Mouse (Mus musculus): ENCODE results near the gene Ttyh3. TPM values are rescaled to one million over a fixed set of nuclear protein-coding genes. Genes with fewer than 3 reads are reported as not detected.

Gene Ttyh3
- polyA plus RNA-seq, 2 experiments = 57.5 to 118 TPM

- H3K9ac ChIP-seq (ENCODE audit: low read depth, low read length, severe bottlenecking) = no peak overlapping the region
- no peak overlapping the region for H3K27ac ChIP-seq (replicated peaks; ENCODE audit: low read depth, low read length)
- H3K4me1 ChIP-seq (ENCODE audit: control insufficient read depth, insufficient read depth, low read length) = no peaks in the 10 kb centered on the region; the same call in 1 of the 2 replicates
- ATAC-seq (ENCODE audit: low FRiP score, low read depth) (no peak), DNase-seq (ENCODE audit: low spot score) (no peak)
- no peak for TF ChIP-seq POLR2A (IDR thresholded peaks at IDR 0.05; ENCODE audit: borderline replicate concordance, extremely low read depth, insufficient read depth, insufficient read length)
- H3K9me3 ChIP-seq (ENCODE audit: control insufficient read depth, low read length) = peaks cover 6% of the 10 kb centered on the region; the same call in 1 of the 2 replicates
- peaks cover 82% of the 10 kb centered on the region for H3K36me3 ChIP-seq (ENCODE audit: control insufficient read depth, insufficient read depth, low read length)
- H3K4me3 ChIP-seq (replicated peaks; ENCODE audit: low read length) = no peak overlapping the region
- 91% methylated on average over 12 of the region's 13 CpGs for WGBS
- no peaks in the 10 kb centered on the region for H3K27me3 ChIP-seq (ENCODE audit: control insufficient read depth, insufficient read depth, low read length)
- no peak overlapping the region for H3K4me2 ChIP-seq (replicated peaks; ENCODE audit: low read depth, low read length, severe bottlenecking)
These were observed 23.9 kb downstream of the Ttyh3 start for GRCm38 (mm10) chr5:140624961-140625360.

DNA sequence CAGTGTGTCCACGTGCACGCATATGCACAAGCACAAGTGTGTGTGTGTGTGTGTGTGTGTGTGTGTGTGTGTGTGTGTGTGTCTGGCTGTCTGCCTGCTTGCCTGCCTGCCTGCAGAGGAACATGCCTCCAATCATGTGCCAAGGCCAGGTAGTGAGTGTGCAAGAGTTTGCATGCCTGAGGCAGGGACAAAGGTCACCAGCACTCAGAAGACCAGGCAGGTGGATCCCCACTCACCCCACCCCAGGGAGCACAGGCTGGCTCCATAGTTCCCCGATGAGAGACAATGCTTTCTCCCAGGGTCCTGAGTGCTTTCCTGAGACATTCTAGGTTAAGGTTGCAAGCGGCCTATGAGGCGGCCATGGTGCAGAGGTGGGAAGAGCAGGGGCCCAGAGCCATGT, 24.6 kb downstream of the Ttyh3 start:
- Histone ChIP-seq H3K4me2 (replicated peaks; ENCODE audit: low read depth, low read length, severe bottlenecking) (no peak overlapping the region), H3K9ac (ENCODE audit: low read depth, low read length, severe bottlenecking) (no peak overlapping the region), H3K9me3 (ENCODE audit: control insufficient read depth, low read length) (peaks cover 6% of the 10 kb centered on the region; the same call in 1 of the 2 replicates), H3K4me1 (ENCODE audit: control insufficient read depth, insufficient read depth, low read length) (no peaks in the 10 kb centered on the region; the same call in 1 of the 2 replicates), H3K36me3 (ENCODE audit: control insufficient read depth, insufficient read depth, low read length) (peaks cover 75% of the 10 kb centered on the region), H3K4me3 (replicated peaks; ENCODE audit: low read length) (no peak overlapping the region), H3K27ac (replicated peaks; ENCODE audit: low read depth, low read length) (no peak overlapping the region), H3K27me3 (ENCODE audit: control insufficient read depth, insufficient read depth, low read length) (no peaks in the 10 kb centered on the region)
- TF ChIP-seq POLR2A (IDR thresholded peaks at IDR 0.05; ENCODE audit: borderline replicate concordance, extremely low read depth, insufficient read depth, insufficient read length) = no peak
- WGBS = 100% methylated on average over 5 of the region's 5 CpGs
- DNase-seq (ENCODE audit: low spot score) (no peak), ATAC-seq (ENCODE audit: low FRiP score, low read depth) (no peak)

- no peak overlapping the region for H3K4me2 ChIP-seq (replicated peaks; ENCODE audit: low read depth, low read length, severe bottlenecking)
- no peak overlapping the region for H3K27ac ChIP-seq (replicated peaks; ENCODE audit: low read depth, low read length)
- 61% methylated on average over 4 of the region's 4 CpGs for WGBS
- ATAC-seq (ENCODE audit: low FRiP score, low read depth) (no peak), DNase-seq (ENCODE audit: low spot score) (no peak)
- no peak overlapping the region for H3K9ac ChIP-seq (ENCODE audit: low read depth, low read length, severe bottlenecking)
- peaks cover 6% of the 10 kb centered on the region; the same call in 1 of the 2 replicates for H3K9me3 ChIP-seq (ENCODE audit: control insufficient read depth, low read length)
- no peak overlapping the region for H3K4me3 ChIP-seq (replicated peaks; ENCODE audit: low read length)
- H3K36me3 ChIP-seq (ENCODE audit: control insufficient read depth, insufficient read depth, low read length) = peaks cover 70% of the 10 kb centered on the region
- H3K4me1 ChIP-seq (ENCODE audit: control insufficient read depth, insufficient read depth, low read length) = no peaks in the 10 kb centered on the region; the same call in 1 of the 2 replicates
- TF ChIP-seq POLR2A (IDR thresholded peaks at IDR 0.05; ENCODE audit: borderline replicate concordance, extremely low read depth, insufficient read depth, insufficient read length) = no peak
- H3K27me3 ChIP-seq (ENCODE audit: control insufficient read depth, insufficient read depth, low read length) = no peaks in the 10 kb centered on the region
These were observed 25.0 kb downstream of the Ttyh3 start for GRCm38 (mm10) chr5:140623791-140624190.

GRCm38 (mm10) chr5:140622978-140623670, 25.7 kb downstream of the Ttyh3 start:
- TF ChIP-seq POLR2A (IDR thresholded peaks at IDR 0.05; ENCODE audit: borderline replicate concordance, extremely low read depth, insufficient read depth, insufficient read length) = no peak
- 91% methylated on average over 22 of the region's 23 CpGs for WGBS
- DNase-seq (ENCODE audit: low spot score) (no peak), ATAC-seq (ENCODE audit: low FRiP score, low read depth) (no peak)
- Histone ChIP-seq H3K27ac (replicated peaks; ENCODE audit: low read depth, low read length) (no peak overlapping the region), H3K9ac (ENCODE audit: low read depth, low read length, severe bottlenecking) (no peak overlapping the region), H3K36me3 (ENCODE audit: control insufficient read depth, insufficient read depth, low read length) (peaks cover 64% of the 10 kb centered on the region), H3K4me1 (ENCODE audit: control insufficient read depth, insufficient read depth, low read length) (no peaks in the 10 kb centered on the region; the same call in 1 of the 2 replicates), H3K4me3 (replicated peaks; ENCODE audit: low read length) (no peak overlapping the region), H3K9me3 (ENCODE audit: control insufficient read depth, low read length) (peaks cover 2% of the 10 kb centered on the region; the same call in 1 of the 2 replicates), H3K27me3 (ENCODE audit: control insufficient read depth, insufficient read depth, low read length) (no peaks in the 10 kb centered on the region), H3K4me2 (replicated peaks; ENCODE audit: low read depth, low read length, severe bottlenecking) (no peak overlapping the region)

- no peak overlapping the region for H3K27ac ChIP-seq (replicated peaks; ENCODE audit: low read depth, low read length)
- DNase-seq (ENCODE audit: low spot score) = no peak
- H3K36me3 ChIP-seq (ENCODE audit: control insufficient read depth, insufficient read depth, low read length) = peaks cover 48% of the 10 kb centered on the region
These were observed 27.3 kb downstream of the Ttyh3 start for GRCm38 (mm10) chr5:140621517-140621916.

More at GRCm38 (mm10) chr5:140621517-140621916, 27.3 kb downstream of the Ttyh3 start:
- no peaks in the 10 kb centered on the region for H3K9me3 ChIP-seq (ENCODE audit: control insufficient read depth, low read length)
- TF ChIP-seq POLR2A (IDR thresholded peaks at IDR 0.05; ENCODE audit: borderline replicate concordance, extremely low read depth, insufficient read depth, insufficient read length) = no peak
- no peaks in the 10 kb centered on the region; the same call in 1 of the 2 replicates for H3K4me1 ChIP-seq (ENCODE audit: control insufficient read depth, insufficient read depth, low read length)
- H3K4me3 ChIP-seq (replicated peaks; ENCODE audit: low read length) = no peak overlapping the region
- no peaks in the 10 kb centered on the region for H3K27me3 ChIP-seq (ENCODE audit: control insufficient read depth, insufficient read depth, low read length)
- H3K4me2 ChIP-seq (replicated peaks; ENCODE audit: low read depth, low read length, severe bottlenecking) = no peak overlapping the region
- H3K9ac ChIP-seq (ENCODE audit: low read depth, low read length, severe bottlenecking) = no peak overlapping the region
- ATAC-seq (ENCODE audit: low FRiP score, low read depth) = no peak
- 74% methylated on average over 9 of the region's 10 CpGs for WGBS

Data from limb, embryonic 14.5 days (tissue).